Mouse (Mus musculus): ENCODE measurements around the gene Pacs1.

GRCm38 (mm10) chr19:5297903-5298800 lies 25.2 kb upstream of the Pacs1 start, which contains the start of gene Gal3st3:
- TF ChIP-seq CTCF (IDR thresholded peaks at IDR 0.05), result no peak
- no peak for TF ChIP-seq EP300 (IDR thresholded peaks at IDR 0.05)

Measured in lung, postnatal 0 days (tissue).